Mouse (Mus musculus) frontal cortex, postnatal 10 days (tissue): Measurements from ENCODE around the gene Emx1.

Experiments used
- DNase-seq, 2 experiments: peaks; one replicate each; pipeline ENCODE4 v3.0.0; 2022; ENCODE audit warnings: low spot score in 2 of 2, mixed read lengths in 1 of 2

Gene Emx1

GRCm38 (mm10) chr6:85230762-85231161 is 43.5 kb downstream of the Emx1 start:
- DNase-seq = no peak

DNA sequence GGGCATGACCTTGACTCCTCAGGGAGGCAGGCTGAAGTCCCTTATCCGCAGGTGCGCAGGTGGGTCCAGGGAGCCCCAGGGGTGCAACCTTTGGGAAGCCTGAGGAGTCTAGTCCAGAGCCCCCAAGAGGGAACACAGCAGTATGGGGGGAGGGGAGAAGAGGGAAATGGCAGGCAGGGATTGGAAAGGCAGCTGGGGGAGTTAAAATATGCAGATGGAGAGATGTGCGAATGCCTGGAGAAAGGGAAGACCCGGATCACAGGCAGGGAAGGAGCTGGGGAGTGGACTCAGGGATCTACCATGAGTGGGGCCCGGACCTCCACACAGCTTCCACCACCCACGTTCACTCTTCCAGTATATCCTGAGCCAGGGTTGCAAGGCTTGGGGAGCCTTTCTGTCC is 44.2 kb downstream of the Emx1 start:
- DNase-seq = peak in 1 of 2 experiments; percentile 44

GRCm38 (mm10) chr6:85232045-85232444 is 44.8 kb downstream of the Emx1 start:
- DNase-seq = no peak

DNA sequence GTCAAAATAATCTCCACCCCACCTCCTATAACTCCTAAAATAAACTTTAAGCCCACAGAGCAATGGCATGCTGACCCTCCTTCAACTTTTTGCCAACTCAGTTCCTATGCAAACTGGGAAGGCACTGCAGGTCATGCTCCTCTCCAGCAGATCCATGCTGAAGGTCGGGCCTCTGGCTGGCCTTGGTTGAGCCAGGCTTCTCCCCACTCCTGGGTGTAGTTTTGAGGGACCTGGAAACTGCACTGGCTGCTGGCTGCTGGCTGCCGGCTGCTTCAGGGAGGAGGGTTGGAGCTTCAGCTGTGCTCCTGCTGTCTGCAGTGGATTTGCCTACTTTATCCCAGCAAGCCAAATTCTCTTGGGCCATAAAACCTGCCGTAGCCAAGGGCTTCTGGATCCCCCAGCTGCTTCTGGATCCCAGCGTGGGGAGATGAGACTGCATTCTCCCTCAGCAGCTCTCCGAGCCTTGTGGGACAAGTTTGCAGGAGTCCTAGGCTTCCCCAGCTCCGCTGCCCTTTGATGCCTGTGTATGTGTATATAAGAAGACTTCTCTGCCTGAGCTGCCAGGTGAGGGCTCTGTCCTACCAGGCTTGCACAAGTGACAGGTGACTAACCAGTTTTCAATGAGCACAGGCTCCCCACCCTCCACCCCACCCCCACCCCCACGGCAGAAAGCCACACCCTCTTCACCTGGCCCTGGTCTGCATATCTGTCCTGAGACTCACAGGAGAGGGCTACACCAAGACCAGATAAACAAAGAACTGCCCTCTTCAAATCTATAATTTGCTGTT is 45.8 kb downstream of the Emx1 start:
- no peak for DNase-seq

DNA sequence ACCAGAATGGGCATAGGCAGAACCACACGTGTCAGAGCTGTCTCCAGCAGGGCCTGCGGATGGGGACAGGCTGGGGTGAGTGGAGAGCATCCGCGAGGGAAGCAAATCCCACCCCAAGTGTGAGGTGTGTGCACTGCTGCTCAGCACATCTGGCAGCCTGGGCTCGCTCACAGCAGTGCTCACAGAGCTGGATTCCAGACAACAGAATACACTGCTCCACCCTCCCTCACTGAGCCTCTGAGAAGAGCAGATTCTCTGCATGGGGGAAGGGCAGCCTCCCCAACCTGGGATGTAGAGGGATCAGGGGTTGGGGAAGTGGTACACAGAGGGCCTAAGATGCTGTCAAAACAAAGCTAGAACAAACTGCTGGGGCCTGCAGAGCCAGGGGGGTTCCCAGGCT is 47.6 kb downstream of the Emx1 start:
- no peak for DNase-seq

DNA sequence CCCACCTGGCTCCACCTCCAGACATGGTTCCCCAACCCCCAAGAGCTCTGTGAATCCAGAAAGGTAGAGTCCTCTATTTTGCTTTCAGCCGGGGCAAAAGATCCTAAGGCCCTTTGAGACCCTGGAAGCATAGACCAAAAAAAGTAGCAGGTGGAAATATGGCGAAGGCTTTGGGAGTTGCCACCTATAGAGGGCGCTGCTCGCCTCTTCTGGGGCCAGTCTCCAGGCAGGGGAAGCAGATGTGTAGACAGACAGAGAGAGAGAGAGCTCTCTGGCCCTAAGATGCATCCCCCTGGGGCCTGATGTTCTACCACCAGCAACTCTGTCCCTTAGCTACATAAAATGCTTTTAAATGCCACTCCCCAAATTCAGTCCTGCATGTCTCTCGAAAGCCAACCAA is 49.8 kb downstream of the Emx1 start:
- DNase-seq = no peak

DNA sequence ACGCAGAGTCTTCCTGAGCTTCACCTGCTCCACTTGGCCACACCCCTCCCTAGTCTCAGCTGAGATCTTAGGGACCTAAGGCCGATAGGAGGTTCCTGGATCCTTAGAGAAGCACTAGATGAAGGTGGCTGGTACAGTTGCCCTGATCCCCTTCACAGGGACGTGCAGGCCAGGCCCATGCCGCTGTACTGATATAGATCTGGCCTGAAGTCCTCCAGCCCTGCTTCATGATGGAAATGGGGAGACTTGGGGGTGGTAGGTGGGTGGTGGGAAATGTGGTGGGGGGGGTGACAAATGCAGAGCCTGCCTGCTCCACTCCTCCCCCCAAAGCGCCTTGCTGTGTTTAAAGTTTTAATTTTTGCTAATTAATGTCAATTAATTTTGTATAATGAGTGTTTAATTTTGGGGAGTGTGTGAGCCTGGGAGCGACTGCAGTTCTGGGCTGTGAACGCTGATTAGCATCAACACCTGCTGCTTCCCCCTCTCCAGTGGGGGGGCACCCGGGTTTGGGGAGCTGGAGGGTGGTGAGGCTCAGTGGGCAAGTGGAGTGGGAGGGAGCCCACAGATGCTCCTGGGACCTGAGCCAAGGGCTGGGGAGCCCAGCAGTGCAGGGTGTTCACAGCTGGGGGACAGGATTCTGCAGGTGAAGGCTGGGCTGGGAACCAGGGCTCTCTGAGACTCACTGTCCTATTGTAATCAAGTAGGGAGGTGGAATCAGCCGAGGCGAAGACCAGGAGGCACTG is 50.5 kb downstream of the Emx1 start:
- no peak for DNase-seq

DNA sequence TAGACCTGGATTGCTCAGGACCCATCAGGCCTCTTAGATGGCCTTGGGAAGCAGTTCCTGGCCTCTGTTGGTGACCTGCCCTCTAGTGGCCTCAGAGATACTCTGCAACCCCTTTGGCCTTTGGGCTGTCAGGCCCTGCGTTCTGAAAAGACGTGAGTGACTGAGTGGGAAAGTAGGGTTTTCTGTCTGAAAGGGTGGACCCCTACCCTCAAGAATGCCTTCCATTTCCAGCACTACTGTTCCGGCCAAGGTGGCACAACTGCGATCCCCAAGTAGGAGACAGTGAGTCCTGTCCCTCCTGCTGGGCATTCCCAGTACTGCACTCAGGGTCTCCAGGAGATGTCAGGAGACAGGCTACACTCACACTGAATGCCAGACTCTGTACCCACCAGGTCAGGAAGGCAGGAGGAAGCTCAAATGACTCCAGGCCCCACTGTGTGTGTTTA is 51.8 kb downstream of the Emx1 start:
- DNase-seq = peak in 1 of 2 experiments; percentile 63

- DNase-seq = no peak
These were observed 62.6 kb downstream of the Emx1 start for GRCm38 (mm10) chr6:85249821-85250220.

DNA sequence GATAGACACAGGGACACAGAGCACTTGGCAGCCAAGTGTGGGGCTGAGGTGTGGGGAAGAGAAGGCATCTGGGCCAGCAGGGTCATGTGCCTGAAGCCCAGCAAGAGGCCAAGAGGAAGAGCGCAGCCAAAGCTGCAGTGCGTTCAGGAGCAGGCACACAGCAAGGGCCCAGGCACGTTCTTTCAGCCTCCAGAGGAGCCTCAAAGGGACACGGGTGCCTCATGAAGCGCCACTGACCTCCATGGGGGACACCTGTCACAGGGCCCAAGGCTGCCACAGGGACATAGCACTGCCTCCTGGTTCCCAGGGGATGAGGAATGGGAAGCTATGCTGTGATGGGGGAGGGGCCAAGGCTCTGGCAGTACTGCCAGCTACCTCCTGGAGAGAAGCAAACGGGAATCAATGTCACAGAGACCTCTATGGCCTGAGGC is 63.6 kb downstream of the Emx1 start:
- DNase-seq = no peak

GRCm38 (mm10) chr6:85252251-85253058 is 65.2 kb downstream of the Emx1 start:
- no peak for DNase-seq

DNA sequence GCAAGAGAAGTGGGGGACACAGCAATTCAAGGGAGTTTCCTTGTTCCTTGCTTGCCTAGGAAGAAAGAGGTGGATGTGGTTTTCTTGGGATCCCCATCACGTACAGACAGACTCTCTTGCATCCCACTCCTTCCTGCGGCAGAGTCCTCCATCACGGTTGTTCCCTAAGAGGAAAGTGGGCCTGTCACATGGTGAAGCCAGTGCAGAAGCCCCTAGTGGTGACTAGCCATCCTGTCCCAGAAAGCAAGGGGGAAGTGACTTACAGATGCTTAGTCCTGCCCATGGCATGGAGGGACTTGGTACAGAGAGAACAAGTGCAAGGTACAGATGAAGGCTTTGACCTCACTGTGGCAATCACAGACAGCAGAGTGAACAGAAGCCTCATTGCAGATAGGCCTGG is 66.0 kb downstream of the Emx1 start:
- DNase-seq = no peak
